Mouse (Mus musculus) heart, embryonic 14.5 days (tissue): ENCODE results near the gene Ripor3. TPM values are rescaled to one million over a fixed set of nuclear protein-coding genes. Genes with fewer than 3 reads are reported as not detected.
A peak's percentile ranks its signal among the peaks of the same experiment; 100 is the strongest.

Experiments used
- ATAC-seq: fragments of 200-750 bp; cut with Nextera tagmentation; 2 replicates; pipeline ENCODE4 v1.8.0; 2017; ENCODE audit warnings: low read depth, moderate TSS enrichment; ENCODE audit not compliant: insufficient number of reproducible peaks, insufficient read depth, low FRiP score
- H3K27ac ChIP-seq, 2 experiments: fragments of 200-500 bp in 1 of 2; fragments of 300-500 bp in 1 of 2; sonication (generic) in 1 of 2; replicated peaks in 1 of 2; 2 replicates each; pipeline ENCODE4 v1.5.1; 2012 to 2014; ENCODE audit warnings: low read depth in 2 of 2, low read length in 2 of 2, control low read depth in 1 of 2, mild to moderate bottlenecking in 1 of 2, mixed read lengths in 1 of 2; ENCODE audit not compliant: control insufficient read depth in 1 of 2, insufficient read depth in 1 of 2
- H3K27me3 ChIP-seq: fragments of 300-500 bp; sonication (generic); 2 replicates; pipeline ENCODE4 v1.6.1; 2014; ENCODE audit warnings: mild to moderate bottlenecking, low read length, control low read depth; ENCODE audit not compliant: control insufficient read depth, insufficient read depth
- H3K36me3 ChIP-seq: fragments of 300-500 bp; sonication (generic); 2 replicates; pipeline ENCODE4 v1.6.1; 2014; ENCODE audit warnings: mild to moderate bottlenecking, control low read depth, low read length, mixed read lengths; ENCODE audit not compliant: control insufficient read depth, insufficient read depth
- H3K4me1 ChIP-seq, 2 experiments: fragments of 200-500 bp in 1 of 2; fragments of 300-500 bp in 1 of 2; sonication (generic) in 1 of 2; 2 replicates each; pipeline ENCODE4 v1.6.1; 2012 to 2014; ENCODE audit warnings: low read length in 2 of 2, control low read depth in 1 of 2, mixed read lengths in 1 of 2; ENCODE audit not compliant: control insufficient read depth in 2 of 2, insufficient read depth in 2 of 2
- H3K4me2 ChIP-seq: fragments of 300-500 bp; sonication (generic); 2 replicates; pipeline ENCODE4 v1.6.1; 2014; ENCODE audit warnings: mild to moderate bottlenecking, low read length
- H3K4me3 ChIP-seq, 2 experiments: fragments of 200-500 bp in 1 of 2; fragments of 300-500 bp in 1 of 2; sonication (generic) in 1 of 2; 2 replicates each; pipeline ENCODE4 v1.5.1; 2012 to 2014; ENCODE audit warnings: low read length in 2 of 2, mild to moderate bottlenecking in 2 of 2, control low read depth in 1 of 2, low read depth in 1 of 2, moderate library complexity in 1 of 2; ENCODE audit not compliant: control insufficient read depth in 1 of 2, insufficient read depth in 1 of 2
- H3K9ac ChIP-seq: fragments of 300-500 bp; sonication (generic); 2 replicates; pipeline ENCODE4 v1.6.1; 2014; ENCODE audit warnings: mild to moderate bottlenecking, low read length
- H3K9me3 ChIP-seq: fragments of 300-500 bp; sonication (generic); 2 replicates; pipeline ENCODE4 v1.6.1; 2016; ENCODE audit warnings: low read length, control low read depth; ENCODE audit not compliant: control insufficient read depth
- WGBS: fragments of 180-500 bp; shearing (Covaris S2); extraction: QIAGEN DNeasy Blood & Tissue Kit; methylation state at CpG from one replicate; pipeline ENCODE4 v1.1.7; 2014; 5-methylcytosine and 5-hydroxymethylcytosine counted together
- polyA plus RNA-seq: library from polyadenylated mRNA; unstranded; fragments of >200 nt; fragmentation: Nextera tagmentation; extraction: Ambion mirVana; gene quantifications from 2 replicates; pipeline ENCODE4 v1.2.1, GENCODE M21; 2014

The Ripor3 gene
- polyA plus RNA-seq, 1 experiment from 2014 or later, result 1.00 TPM

DNA sequence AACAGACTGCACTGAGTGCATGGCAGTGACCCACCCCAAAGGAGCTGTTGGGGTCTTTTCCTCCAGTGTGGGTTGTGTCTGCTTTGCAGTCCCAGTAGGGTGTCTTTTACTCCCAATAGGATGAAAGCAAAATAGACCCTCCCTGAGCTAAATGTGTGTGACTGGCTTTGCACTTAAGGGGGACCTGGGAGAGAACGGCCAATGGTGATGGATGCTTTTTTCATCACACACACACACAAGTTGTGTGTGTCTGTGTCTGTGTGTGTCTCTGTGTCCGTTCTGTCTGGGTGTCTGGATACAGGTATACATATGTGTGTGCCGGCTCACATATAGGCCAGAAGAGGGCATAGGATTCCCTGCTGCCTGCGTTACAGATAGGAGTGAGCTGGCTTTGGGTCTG, 69.1 kb downstream of the Ripor3 start:
- Histone ChIP-seq H3K4me3 (no peak overlapping the region), H3K4me2 (no peak overlapping the region), H3K27ac (peak overlapping the region; percentile 78 to 88; a peak in 2 of 4 replicates), H3K27me3 (no peaks in the 10 kb centered on the region), H3K9me3 (no peaks in the 10 kb centered on the region), H3K4me1 (peaks cover 47 to 72% of the 10 kb centered on the region in 2 experiments), H3K36me3 (no peaks in the 10 kb centered on the region), H3K9ac (no peak overlapping the region)
- ATAC-seq, result no peak
- WGBS, result 66% methylated on average over 4 of the region's 4 CpGs

GRCm38 (mm10) chr2:167940636-167941035, 69.8 kb downstream of the Ripor3 start:
- no peaks in the 10 kb centered on the region for H3K27me3 ChIP-seq
- H3K27ac ChIP-seq, result peak overlapping the region; percentile 50 to 73; a peak in 1 of 4 replicates
- no peak overlapping the region for H3K4me3 ChIP-seq
- no peaks in the 10 kb centered on the region for H3K36me3 ChIP-seq
- H3K4me1 ChIP-seq, result peaks cover 47 to 78% of the 10 kb centered on the region in 2 experiments
- no peak overlapping the region for H3K9ac ChIP-seq
- no peak for ATAC-seq
- 87% methylated on average over 11 of the region's 11 CpGs for WGBS
- H3K9me3 ChIP-seq, result no peaks in the 10 kb centered on the region
- H3K4me2 ChIP-seq, result no peak overlapping the region

GRCm38 (mm10) chr2:167939632-167940399, 70.6 kb downstream of the Ripor3 start:
- Histone ChIP-seq H3K36me3 (no peaks in the 10 kb centered on the region), H3K27ac (peak overlapping the region; percentile 50 to 73), H3K9me3 (no peaks in the 10 kb centered on the region), H3K4me3 (no peak overlapping the region), H3K27me3 (no peaks in the 10 kb centered on the region), H3K4me2 (peak overlapping the region; percentile 21), H3K9ac (peak overlapping the region; percentile 48; the same call in 1 of the 2 replicates), H3K4me1 (peaks cover 51 to 81% of the 10 kb centered on the region in 2 experiments)
- WGBS, result 16% methylated on average over 11 of the region's 11 CpGs
- no peak for ATAC-seq

GRCm38 (mm10) chr2:167939204-167939603, 71.2 kb downstream of the Ripor3 start:
- no peak overlapping the region for H3K4me3 ChIP-seq
- peaks cover 51 to 81% of the 10 kb centered on the region in 2 experiments for H3K4me1 ChIP-seq
- no peaks in the 10 kb centered on the region for H3K36me3 ChIP-seq
- H3K9me3 ChIP-seq, result no peaks in the 10 kb centered on the region
- H3K27ac ChIP-seq, result peak overlapping the region in 1 of 2 experiments; percentile 73; a peak in 1 of 4 replicates
- no peak for ATAC-seq
- H3K27me3 ChIP-seq, result no peaks in the 10 kb centered on the region
- H3K9ac ChIP-seq, result peak overlapping the region; percentile 16; the same call in 1 of the 2 replicates
- WGBS, result 61% methylated on average over 4 of the region's 4 CpGs
- no peak overlapping the region for H3K4me2 ChIP-seq

- Histone ChIP-seq H3K27ac (peak overlapping the region in 1 of 2 experiments; percentile 73; a peak in 1 of 4 replicates), H3K9me3 (no peaks in the 10 kb centered on the region), H3K36me3 (no peaks in the 10 kb centered on the region), H3K9ac (0 out of 2 replicates have a peak overlapping the region, but pooled peaks have one; percentile 16), H3K4me1 (peaks cover 51 to 82% of the 10 kb centered on the region in 2 experiments), H3K4me3 (no peak overlapping the region), H3K27me3 (no peaks in the 10 kb centered on the region), H3K4me2 (no peak overlapping the region)
- ATAC-seq, result no peak
- 68% methylated on average over 3 of the region's 3 CpGs for WGBS
These were observed 71.6 kb downstream of the Ripor3 start for GRCm38 (mm10) chr2:167938786-167939185.

DNA sequence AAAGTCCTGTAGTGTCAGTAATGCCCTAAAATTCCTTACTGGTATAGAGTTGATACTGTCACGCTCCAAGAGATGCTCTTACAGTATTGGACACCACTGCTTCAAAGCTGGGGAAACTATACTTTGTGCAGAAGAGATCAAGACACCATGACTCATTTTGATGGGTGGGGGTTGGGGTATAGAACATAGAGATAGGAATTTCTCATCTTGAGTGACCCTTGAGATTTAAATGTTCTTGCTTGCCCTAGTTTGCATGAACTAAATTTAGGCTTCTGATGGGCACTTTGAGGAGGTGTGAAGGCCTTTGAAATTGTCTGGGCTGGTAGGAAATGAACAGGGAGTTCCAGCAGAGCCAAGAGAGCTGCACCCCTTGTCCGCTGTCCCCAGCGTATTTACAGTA, 74.5 kb downstream of the Ripor3 start:
- no peak for ATAC-seq
- Histone ChIP-seq H3K9me3 (no peaks in the 10 kb centered on the region), H3K27ac (no peak overlapping the region; a peak in 1 of 4 replicates), H3K27me3 (no peaks in the 10 kb centered on the region), H3K4me2 (peak overlapping the region; percentile 14; the same call in 1 of the 2 replicates), H3K9ac (peak overlapping the region; percentile 5; the same call in 1 of the 2 replicates), H3K4me3 (no peak overlapping the region), H3K4me1 (peaks cover 25 to 60% of the 10 kb centered on the region in 2 experiments), H3K36me3 (no peaks in the 10 kb centered on the region)
- 47% methylated on average over 3 of the region's 3 CpGs for WGBS

DNA sequence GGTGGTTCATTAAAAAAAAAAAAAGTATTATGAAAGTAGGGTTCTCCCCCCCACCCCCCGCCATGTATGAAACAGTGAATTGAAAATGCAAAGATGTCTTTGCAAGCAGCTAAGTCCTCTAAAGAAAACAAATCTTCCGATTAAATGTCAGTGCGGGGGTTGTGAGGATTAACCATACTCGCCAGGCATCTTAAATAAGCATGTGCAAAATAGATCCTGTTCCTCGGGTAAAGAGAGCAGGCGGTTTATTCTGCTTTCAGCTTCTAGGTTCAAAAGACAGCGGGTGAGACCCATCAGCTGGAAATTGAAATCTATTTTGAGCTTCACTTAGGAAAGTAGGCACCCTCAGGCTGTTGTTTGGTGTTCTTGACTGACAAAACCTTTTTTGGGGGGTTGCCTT, 77.0 kb downstream of the Ripor3 start:
- Histone ChIP-seq H3K9me3 (no peaks in the 10 kb centered on the region), H3K9ac (peak overlapping the region; percentile 97), H3K4me1 (peaks cover 6 to 36% of the 10 kb centered on the region in 2 experiments), H3K4me3 (peak overlapping the region; percentile 82 to 93), H3K4me2 (peak overlapping the region; percentile 83), H3K36me3 (no peaks in the 10 kb centered on the region), H3K27me3 (no peaks in the 10 kb centered on the region), H3K27ac (no peak overlapping the region)
- 31% methylated on average over 7 of the region's 7 CpGs for WGBS
- no peak for ATAC-seq
